In genomic region chr9:31129956-31130355, GRCm38 (mm10) we compare ENCODE assay signal across 10 mouse cellular contexts. TPM values are rescaled to one million over a fixed set of nuclear protein-coding genes. Genes with fewer than 3 reads are reported as not detected.
A peak's percentile ranks its signal among the peaks of the same experiment; 100 is the strongest.
DNase-seq lines count a peak whose midpoint lies in the region; ATAC-seq lines count a peak whose summit lies in the region.
"Had no signal": no experiment of that assay in that cellular context is flagged by ENCODE, and none has a peak within 500 bp of the region (broad histone marks: within the 10 kb centered on the region; RNA-seq: fewer than 3 reads in every experiment).

No protein-coding gene starts in this region.

- no peak for ATAC-seq in limb, embryonic 15.5 days (ENCODE audit: insufficient number of reproducible peaks, low FRiP score, low TSS enrichment, low read depth)
- ATAC-seq in stomach, embryonic 16.5 days (ENCODE audit: insufficient read depth, low FRiP score): no peak

- peaks cover 22% of the 10 kb centered on the region for H3K4me1 ChIP-seq in heart, embryonic 10.5 days
- peaks cover 19% of the 10 kb centered on the region for H3K4me1 ChIP-seq in limb, embryonic 15.5 days
- peaks cover 24% of the 10 kb centered on the region for H3K4me1 ChIP-seq in stomach, embryonic 16.5 days (ENCODE audit: control insufficient read depth, insufficient read depth, low read length)

- peak overlapping the region; percentile 86 for H3K4me2 ChIP-seq in limb, embryonic 15.5 days
- H3K4me2 ChIP-seq in stomach, embryonic 16.5 days (ENCODE audit: low read depth, low read length): peak overlapping the region; percentile 57

- WGBS in heart, embryonic 10.5 days: 68% methylated on average over 8 of the region's 8 CpGs
- WGBS in limb, embryonic 15.5 days: 54% methylated on average over 8 of the region's 8 CpGs
- 36% methylated on average over 8 of the region's 8 CpGs for WGBS in stomach, embryonic 16.5 days

- no peak overlapping the region for H3K9ac ChIP-seq in limb, embryonic 15.5 days
- H3K9ac ChIP-seq in stomach, embryonic 16.5 days (ENCODE audit: low read length): peak overlapping the region; percentile 76

- H3K36me3 ChIP-seq in heart, embryonic 10.5 days: no peaks in the 10 kb centered on the region
- H3K36me3 ChIP-seq in limb, embryonic 15.5 days: no peaks in the 10 kb centered on the region
- no peaks in the 10 kb centered on the region for H3K36me3 ChIP-seq in stomach, embryonic 16.5 days (ENCODE audit: control insufficient read depth, insufficient read depth, low read length)

- no peaks in the 10 kb centered on the region for H3K9me3 ChIP-seq in heart, embryonic 10.5 days
- H3K9me3 ChIP-seq in limb, embryonic 15.5 days: no peaks in the 10 kb centered on the region
- no peaks in the 10 kb centered on the region for H3K9me3 ChIP-seq in stomach, embryonic 16.5 days (replicated peaks; ENCODE audit: control insufficient read depth, low read length)

- H3K27me3 ChIP-seq in heart, embryonic 10.5 days (ENCODE audit: insufficient read depth, poor library complexity, severe bottlenecking): peaks cover 84% of the 10 kb centered on the region
- peaks cover 56% of the 10 kb centered on the region for H3K27me3 ChIP-seq in limb, embryonic 15.5 days
- H3K27me3 ChIP-seq in stomach, embryonic 16.5 days (ENCODE audit: control insufficient read depth, insufficient read depth, low read length): peaks cover 8% of the 10 kb centered on the region; the same call in 1 of the 2 replicates

- H3K4me3 ChIP-seq in heart, embryonic 10.5 days: peak overlapping the region; percentile 68
- H3K4me3 ChIP-seq in limb, embryonic 15.5 days: no peak overlapping the region
- peak overlapping the region; percentile 54 for H3K4me3 ChIP-seq in stomach, embryonic 16.5 days (replicated peaks; ENCODE audit: low read length)

- DNase-seq in heart, embryonic 10.5 days (ENCODE audit: low spot score): no peak
- no peak for DNase-seq in heart, postnatal 36 days
- DNase-seq in spleen, adult 12 weeks (ENCODE audit: low spot score): peak; percentile 18
- DNase-seq in spleen, postnatal 14 days (ENCODE audit: low spot score in 2 of 2): no peak
- no peak for DNase-seq in urinary bladder, adult 18-20 months (ENCODE audit: low spot score in 2 of 2)
- DNase-seq in cerebellum, postnatal 14 days: no peak
- DNase-seq: cerebellum, postnatal 36 days; right cerebral cortex, adult 18-20 months had no signal

- intact Hi-C loops in heart, postnatal 36 days (cut with DNase I): no loop called here

- H3K27ac ChIP-seq in heart, embryonic 10.5 days: no peak overlapping the region
- H3K27ac ChIP-seq in limb, embryonic 15.5 days: no peak overlapping the region
- H3K27ac ChIP-seq in stomach, embryonic 16.5 days (ENCODE audit: low read length): no peak overlapping the region

RNA-seq across cellular contexts. Expression of gene St14, which starts 1.7 kb away (rescaled TPM):
- 2.3 and 5.9 TPM in 2 replicates for polyA plus RNA-seq in heart, embryonic 10.5 days (2016; fragmentation: Nextera tagmentation; extraction: Ambion mirVana)
- under 1 TPM; 0.38 to 0.61 TPM for total RNA-seq in heart, postnatal 36 days (2021)
- polyA plus RNA-seq in limb, embryonic 15.5 days (2015; fragmentation: Nextera tagmentation; extraction: Ambion mirVana): 20.5 and 21.8 TPM in 2 replicates
- polyA plus RNA-seq in stomach, embryonic 16.5 days (2015; fragmentation: Nextera tagmentation; extraction: Ambion mirVana): 77.9 and 96.3 TPM in 2 replicates
